ENCODE assay signal across 8 mouse cellular contexts in genomic region chr3:129970529-129971515, GRCm38 (mm10). TPM values are rescaled to one million over a fixed set of nuclear protein-coding genes. Genes with fewer than 3 reads are reported as not detected.
A peak's percentile ranks its signal among the peaks of the same experiment; 100 is the strongest.
DNase-seq lines count a peak whose midpoint lies in the region; ATAC-seq and TF ChIP-seq lines count a peak whose summit lies in the region.

No protein-coding gene starts in this region.

- H3K9ac ChIP-seq in forebrain, embryonic 13.5 days = 0 out of 2 replicates have a peak overlapping the region, but pooled peaks have one; percentile 71
- peak overlapping the region; percentile 64 for H3K9ac ChIP-seq in liver, embryonic 13.5 days

- H3K4me1 ChIP-seq in forebrain, embryonic 13.5 days = peaks cover 23% of the 10 kb centered on the region
- H3K4me1 ChIP-seq in liver, embryonic 13.5 days (replicated peaks) = peaks cover 27% of the 10 kb centered on the region

- peak overlapping the region; percentile 59 for H3K4me3 ChIP-seq in forebrain, embryonic 13.5 days
- H3K4me3 ChIP-seq in liver, embryonic 13.5 days (replicated peaks) = peak overlapping the region; percentile 69
- peak overlapping the region; percentile 30 for H3K4me3 ChIP-seq in myocyte

- 6% methylated on average over 19 of the region's 19 CpGs for WGBS in forebrain, embryonic 13.5 days
- WGBS in liver, embryonic 13.5 days (ENCODE audit: insufficient replicate concordance) = 14% methylated on average over 19 of the region's 19 CpGs

- H3K9me3 ChIP-seq in forebrain, embryonic 13.5 days (replicated peaks) = no peaks in the 10 kb centered on the region
- no peaks in the 10 kb centered on the region for H3K9me3 ChIP-seq in liver, embryonic 13.5 days (replicated peaks)

- no peaks in the 10 kb centered on the region for H3K36me3 ChIP-seq in forebrain, embryonic 13.5 days (ENCODE audit: poor library complexity, severe bottlenecking)
- no peaks in the 10 kb centered on the region for H3K36me3 ChIP-seq in liver, embryonic 13.5 days
- H3K36me3 ChIP-seq in myocyte (ENCODE audit: control insufficient read depth, insufficient read depth) = no peaks in the 10 kb centered on the region

- ATAC-seq in forebrain, embryonic 13.5 days = peak; percentile 96
- no peak for ATAC-seq in liver, embryonic 13.5 days (ENCODE audit: low read depth)
- ATAC-seq in activated CD4-positive, CD25-positive, alpha-beta regulatory T cell, adult 4 months = no peak

- peak overlapping the region; percentile 74 for H3K27ac ChIP-seq in forebrain, embryonic 13.5 days
- H3K27ac ChIP-seq in liver, embryonic 13.5 days = no peak overlapping the region

- H3K4me2 ChIP-seq in forebrain, embryonic 13.5 days = peak overlapping the region; percentile 100
- peak overlapping the region; percentile 93 for H3K4me2 ChIP-seq in liver, embryonic 13.5 days
- peak overlapping the region; percentile 82 for H3K4me2 ChIP-seq in myocyte (ENCODE audit: low read depth)

- no peak overlapping the region for H3ac ChIP-seq in myocyte (ENCODE audit: control insufficient read depth, insufficient read length)

- DNase-seq in thymus, postnatal 4 days = peak; percentile 18
- no peak for DNase-seq in thymus, postnatal 36 days
- DNase-seq in induced T-regulatory cell, adult 2 months (ENCODE audit: low read depth) = peak; percentile 36
- DNase-seq in liver, embryonic 13.5 days = no peak
- DNase-seq in right cerebral cortex, postnatal 25 days = no peak

- peaks cover 15% of the 10 kb centered on the region; the same call in 1 of the 2 replicates for H3K27me3 ChIP-seq in forebrain, embryonic 13.5 days
- H3K27me3 ChIP-seq in liver, embryonic 13.5 days = peaks cover 46% of the 10 kb centered on the region
- no peaks in the 10 kb centered on the region for H3K27me3 ChIP-seq in myocyte (ENCODE audit: control insufficient read depth, insufficient read depth, insufficient read length)

- no peaks in the 10 kb centered on the region for H3K79me2 ChIP-seq in myocyte (ENCODE audit: control insufficient read depth, insufficient read depth)

- TF ChIP-seq POLR2A in myocyte (IDR thresholded peaks at IDR 0.05; ENCODE audit: insufficient read length, low read depth) = no peak

TF ChIP-seq in myocyte, 11 proteins besides CTCF, POLR2A, EP300 and RAD21:
- no peak for TF ChIP-seq MYOG (IDR thresholded peaks at IDR 0.05; ENCODE audit: control insufficient read depth in 1 of 3, insufficient read depth in 1 of 3, insufficient read length in 2 of 3, low read depth in 2 of 3)
- no peak for TF ChIP-seq E2F4 (IDR thresholded peaks at IDR 0.05; ENCODE audit: insufficient read depth)
- TF ChIP-seq SRF (IDR thresholded peaks at IDR 0.05; ENCODE audit: control insufficient read depth, insufficient read length, low read depth) = no peak
- no peak for TF ChIP-seq CEBPB (IDR thresholded peaks at IDR 0.05; ENCODE audit: insufficient read depth, poor library complexity, severe bottlenecking)
- no peak for TF ChIP-seq MYOD1 (IDR thresholded peaks at IDR 0.05; ENCODE audit: control insufficient read depth in 1 of 3, insufficient read length in 2 of 3, low read depth in 2 of 3)
- TF ChIP-seq TCF3 (IDR thresholded peaks at IDR 0.05; ENCODE audit: insufficient read length, low read depth) = no peak
- TF ChIP-seq REST (IDR thresholded peaks at IDR 0.05; ENCODE audit: insufficient read depth, insufficient read length) = no peak
- TF ChIP-seq USF1 (IDR thresholded peaks at IDR 0.05; ENCODE audit: low read depth) = no peak
- TF ChIP-seq MAX (IDR thresholded peaks at IDR 0.05; ENCODE audit: low read depth) = no peak
- no peak for TF ChIP-seq POLR2AphosphoS2 (IDR thresholded peaks at IDR 0.05; ENCODE audit: insufficient read length, low read depth)
- no peak for TF ChIP-seq TCF12 (IDR thresholded peaks at IDR 0.05; ENCODE audit: insufficient read depth, poor library complexity, severe bottlenecking)

RNA-seq across cellular contexts. Expression of gene Mcub, which starts 0.8 kb away (rescaled TPM):
- 3.9 and 6.7 TPM in 2 replicates for polyA plus RNA-seq in forebrain, embryonic 13.5 days (2015; fragmentation: Nextera tagmentation; extraction: Ambion mirVana)
- 10.0 and 10.9 TPM in 2 replicates for polyA plus RNA-seq in liver, embryonic 13.5 days (2015; fragmentation: Nextera tagmentation; extraction: Ambion mirVana)
- 19.7 TPM for polyA plus RNA-seq in myocyte (2012; fragmentation: generic; extraction: Trizol)
- polyA plus RNA-seq in activated CD4-positive, CD25-positive, alpha-beta regulatory T cell, adult 4 months (2017; shearing (Covaris generic)) = 10 to 100 TPM; 25.3 to 28.8 TPM

Comparison
In these comparisons a context has a peak if more than half of its experiments do, and no peak if none do; other contexts are left out.
1. DNase-seq: peak in thymus, postnatal 4 days (single experiment) and induced T-regulatory cell, adult 2 months (single experiment); none in thymus, postnatal 36 days (0 of 2), liver, embryonic 13.5 days (single experiment) and right cerebral cortex, postnatal 25 days (single experiment).
2. Peak in every context shown above with its lines, with median percentiles within 50 percentile points of each other: H3K4me2 ChIP-seq and H3K4me3 ChIP-seq.